Mouse (Mus musculus) myocyte (in vitro differentiated cells): ENCODE measurements around the gene Gstm6.

Source experiments
- POLR2A ChIP-seq: IDR thresholded peaks from one replicate; pipeline ENCODE4 v1.6.1; 2011; ENCODE audit warnings: low read depth, mild to moderate bottlenecking, control low read depth, moderate library complexity; ENCODE audit not compliant: insufficient read length
- USF1 ChIP-seq: IDR thresholded peaks from one replicate; pipeline ENCODE4 v1.6.1; 2011; ENCODE audit warnings: low read depth, mild to moderate bottlenecking, control low read depth, moderate library complexity

DNA sequence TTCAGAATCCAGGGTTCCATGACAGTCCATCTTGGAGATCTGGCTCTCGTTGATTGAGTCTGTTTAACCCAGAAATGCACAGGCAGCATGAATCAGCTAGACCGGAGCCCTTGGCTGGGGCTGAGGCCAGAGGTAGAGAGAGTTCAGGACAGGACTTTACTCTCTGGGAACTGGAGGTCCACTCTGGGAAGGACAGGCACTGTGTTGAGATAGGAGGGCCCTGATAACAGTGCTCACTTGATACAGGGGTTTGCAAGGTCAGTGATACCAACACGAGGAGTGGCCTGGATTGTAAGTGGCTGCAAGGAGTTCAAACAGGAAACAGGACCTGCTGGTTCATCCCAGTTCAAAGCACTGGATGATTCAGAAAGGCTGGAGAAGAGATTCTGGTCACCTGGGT, 34.1 kb upstream of the Gstm6 start:
- TF ChIP-seq POLR2A, result no peak
- TF ChIP-seq USF1, result no peak
